Mouse (Mus musculus) midbrain, postnatal 0 days (tissue): Measurements from ENCODE around the gene Herc1. TPM values are rescaled to one million over a fixed set of nuclear protein-coding genes. Genes with fewer than 3 reads are reported as not detected.

Experiments
- ATAC-seq: fragments of 200-750 bp; cut with Nextera tagmentation; 2 replicates; pipeline ENCODE4 v1.8.0; 2017; ENCODE audit warnings: moderate number of reproducible peaks, mild to moderate bottlenecking, moderate TSS enrichment, moderate library complexity; ENCODE audit not compliant: low FRiP score
- DNase-seq: peaks from one replicate; pipeline ENCODE4 v3.0.0-alpha.2; 2015; ENCODE audit warnings: low spot score
- H3K27ac ChIP-seq: fragments of 300-500 bp; sonication (generic); 2 replicates; pipeline ENCODE4 v1.5.1; 2014; ENCODE audit warnings: low read depth, mild to moderate bottlenecking, low read length, mixed read lengths
- H3K27me3 ChIP-seq: fragments of 300-500 bp; sonication (generic); 2 replicates; pipeline ENCODE4 v1.6.1; 2014; ENCODE audit warnings: low read length, control low read depth, mixed read lengths; ENCODE audit not compliant: insufficient read depth
- H3K36me3 ChIP-seq: fragments of 300-500 bp; sonication (generic); 2 replicates; pipeline ENCODE4 v1.6.1; 2014; ENCODE audit warnings: low read length, control low read depth, mixed read lengths; ENCODE audit not compliant: insufficient read depth
- H3K4me1 ChIP-seq: fragments of 300-500 bp; sonication (generic); 2 replicates; pipeline ENCODE4 v1.6.1; 2014; ENCODE audit warnings: mild to moderate bottlenecking, control low read depth, antibody characterized with exemption, low read length, mixed read lengths; ENCODE audit not compliant: insufficient read depth
- H3K4me2 ChIP-seq: fragments of 300-500 bp; sonication (generic); 2 replicates; pipeline ENCODE4 v1.6.1; 2014; ENCODE audit warnings: low read depth, mild to moderate bottlenecking, low read length, mixed read lengths; ENCODE audit not compliant: poor library complexity, severe bottlenecking
- H3K4me3 ChIP-seq: fragments of 300-500 bp; sonication (generic); 2 replicates; pipeline ENCODE4 v1.5.1; 2014; ENCODE audit warnings: low read depth, mild to moderate bottlenecking, low read length, moderate library complexity
- H3K9ac ChIP-seq: fragments of 300-500 bp; sonication (generic); replicated peaks from 2 replicates; pipeline ENCODE4 v1.6.1; 2014; ENCODE audit warnings: mild to moderate bottlenecking, low read length, moderate library complexity, mixed read lengths; ENCODE audit not compliant: poor library complexity, severe bottlenecking
- H3K9me3 ChIP-seq: fragments of 300-500 bp; sonication (generic); 2 replicates; pipeline ENCODE4 v1.6.1; 2016; ENCODE audit warnings: low read length, control low read depth
- CTCF ChIP-seq: IDR thresholded peaks from 2 replicates; pipeline ENCODE4 v1.5.1; 2016; ENCODE audit warnings: antibody characterized with exemption, mild to moderate bottlenecking
- WGBS: fragments of 180-500 bp; shearing (Covaris S2); extraction: QIAGEN DNeasy Blood & Tissue Kit; methylation state at CpG from one replicate; pipeline ENCODE4 v1.1.7; 2014; 5-methylcytosine and 5-hydroxymethylcytosine counted together
- polyA plus RNA-seq: library from polyadenylated mRNA; unstranded; fragments of >200 nt; fragmentation: Nextera tagmentation; extraction: Ambion mirVana; gene quantifications from 2 replicates; pipeline ENCODE4 v1.2.1, GENCODE M21; 2015
- total RNA-seq: library from RNA; depleted of rRNA; stranded (reverse); fragments of >200 nt; gene quantifications from 2 replicates; pipeline ENCODE4 v1.2.3, GENCODE M21; 2014

The Herc1 gene
- total and polyA plus RNA-seq, 2 experiments from 2014 or later, result 32.9 to 114 TPM

GRCm38 (mm10) chr9:66506424-66506823, 156.2 kb downstream of the Herc1 start:
- H3K4me1 ChIP-seq, result peaks cover 5% of the 10 kb centered on the region; the same call in 1 of the 2 replicates
- no peak for TF ChIP-seq CTCF
- no peak overlapping the region for H3K27ac ChIP-seq
- H3K36me3 ChIP-seq, result peaks cover 50% of the 10 kb centered on the region
- no peak overlapping the region for H3K4me3 ChIP-seq
- no peak for DNase-seq
- no peaks in the 10 kb centered on the region for H3K27me3 ChIP-seq
- no peak overlapping the region for H3K9ac ChIP-seq
- no peak for ATAC-seq
- no peaks in the 10 kb centered on the region for H3K9me3 ChIP-seq
- no peak overlapping the region for H3K4me2 ChIP-seq

DNA sequence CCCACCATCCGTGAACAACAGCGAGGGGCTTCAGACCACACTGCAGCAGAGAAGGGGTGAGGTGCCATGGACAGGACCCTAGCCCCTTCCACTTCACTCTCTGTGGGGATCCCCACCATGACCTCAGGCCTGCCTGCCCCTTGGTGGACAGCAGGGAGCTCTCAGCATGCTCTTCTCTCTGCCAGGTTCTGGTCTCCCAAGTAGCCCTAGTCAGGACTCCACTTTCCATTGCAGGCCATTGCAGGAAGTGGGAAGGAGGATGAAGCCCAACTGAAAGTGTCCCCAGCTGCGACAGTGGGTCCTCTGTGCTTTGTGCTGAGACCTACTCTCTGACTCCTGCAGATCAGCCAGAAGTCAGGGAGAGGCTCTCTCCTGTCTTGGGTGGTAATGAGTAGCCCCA, 157.4 kb downstream of the Herc1 start:
- Histone ChIP-seq H3K9ac (no peak overlapping the region), H3K9me3 (no peaks in the 10 kb centered on the region), H3K27ac (no peak overlapping the region), H3K4me3 (no peak overlapping the region), H3K4me1 (peaks cover 5% of the 10 kb centered on the region; the same call in 1 of the 2 replicates), H3K27me3 (no peaks in the 10 kb centered on the region), H3K36me3 (peaks cover 39% of the 10 kb centered on the region), H3K4me2 (no peak overlapping the region)
- TF ChIP-seq CTCF, result no peak
- no peak for DNase-seq
- ATAC-seq, result no peak
- WGBS, result 84% methylated on average over 3 of the region's 3 CpGs

- 66% methylated on average over 4 of the region's 4 CpGs for WGBS
- H3K4me3 ChIP-seq, result no peak overlapping the region
- no peak overlapping the region for H3K27ac ChIP-seq
- no peaks in the 10 kb centered on the region for H3K27me3 ChIP-seq
- no peak overlapping the region for H3K4me2 ChIP-seq
- no peak overlapping the region for H3K9ac ChIP-seq
- TF ChIP-seq CTCF, result no peak
- H3K9me3 ChIP-seq, result no peaks in the 10 kb centered on the region
- H3K36me3 ChIP-seq, result peaks cover 34% of the 10 kb centered on the region
- ATAC-seq, result no peak
- no peak for DNase-seq
- peaks cover 5% of the 10 kb centered on the region; the same call in 1 of the 2 replicates for H3K4me1 ChIP-seq
Measured at GRCm38 (mm10) chr9:66508890-66509399, 158.7 kb downstream of the Herc1 start.

DNA sequence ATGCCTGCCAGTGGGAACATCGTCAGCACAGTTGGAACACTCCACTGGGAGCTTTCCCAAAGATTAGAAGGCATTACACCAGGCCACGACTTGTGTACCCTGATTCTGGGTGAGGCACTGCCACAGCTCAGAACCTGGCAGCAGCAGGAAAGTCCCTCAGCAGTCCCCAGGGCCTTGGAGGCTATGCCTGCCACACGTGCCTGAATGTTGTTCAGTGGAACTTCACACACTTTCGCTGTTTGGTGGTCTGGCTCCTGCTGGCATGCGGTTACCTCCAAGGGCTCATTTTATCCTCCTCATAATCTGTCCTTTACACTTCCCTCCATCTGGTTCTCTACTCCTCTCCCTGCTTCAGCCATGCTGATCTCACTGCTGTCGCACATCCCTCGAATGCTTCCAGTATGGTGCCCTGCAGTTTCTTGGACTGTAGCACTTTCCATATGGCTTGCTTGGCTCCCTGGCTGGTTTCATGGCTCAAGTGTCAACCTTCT, 160.1 kb downstream of the Herc1 start:
- WGBS, result 58% methylated on average over 7 of the region's 7 CpGs
- H3K27me3 ChIP-seq, result no peaks in the 10 kb centered on the region
- 0 out of 2 replicates have a peak overlapping the region, but pooled peaks have one; percentile 98 for H3K4me2 ChIP-seq
- no peaks in the 10 kb centered on the region for H3K9me3 ChIP-seq
- H3K4me1 ChIP-seq, result peaks cover 5% of the 10 kb centered on the region; the same call in 1 of the 2 replicates
- H3K36me3 ChIP-seq, result peaks cover 21% of the 10 kb centered on the region
- DNase-seq (peak; percentile 62), ATAC-seq (no peak)
- no peak overlapping the region for H3K9ac ChIP-seq
- no peak for TF ChIP-seq CTCF
- peak overlapping the region; percentile 79 for H3K27ac ChIP-seq
- H3K4me3 ChIP-seq, result no peak overlapping the region

- Histone ChIP-seq H3K27ac (peak overlapping the region; percentile 79), H3K27me3 (no peaks in the 10 kb centered on the region), H3K4me2 (peak overlapping the region; percentile 98), H3K4me3 (peak overlapping the region; percentile 64), H3K4me1 (peaks cover 5% of the 10 kb centered on the region; the same call in 1 of the 2 replicates), H3K9me3 (no peaks in the 10 kb centered on the region), H3K36me3 (peaks cover 18% of the 10 kb centered on the region), H3K9ac (peak overlapping the region; percentile 52; the same call in 1 of the 2 replicates)
- 0% methylated on average over 2 of the region's 2 CpGs for WGBS
- no peak for TF ChIP-seq CTCF
- no peak for ATAC-seq
- peak; percentile 31 for DNase-seq
Measured at GRCm38 (mm10) chr9:66510944-66511343, 160.7 kb downstream of the Herc1 start.

- Histone ChIP-seq H3K27me3 (no peaks in the 10 kb centered on the region), H3K4me2 (peak overlapping the region; percentile 98), H3K36me3 (peaks cover 22% of the 10 kb centered on the region), H3K9ac (peak overlapping the region; percentile 76), H3K4me3 (peak overlapping the region; percentile 64), H3K9me3 (no peaks in the 10 kb centered on the region), H3K4me1 (peaks cover 5% of the 10 kb centered on the region; the same call in 1 of the 2 replicates), H3K27ac (peak overlapping the region; percentile 92)
- DNase-seq, result peak; percentile 97
- under 1% methylated on average over 78 of the region's 78 CpGs for WGBS
- no peak for TF ChIP-seq CTCF
- peak; percentile 91 for ATAC-seq
Measured at GRCm38 (mm10) chr9:66511580-66512350, 161.5 kb downstream of the Herc1 start.
